Mouse (Mus musculus) G1E (cell line): ENCODE data around the gene Gm49368.

Experiments
- CTCF ChIP-seq: IDR thresholded peaks from 2 replicates; pipeline ENCODE4 v1.5.1; 2012; ENCODE audit warnings: low read depth, low read length, inconsistent platforms, mixed read lengths
- GATA2 ChIP-seq: IDR thresholded peaks from 2 replicates; pipeline ENCODE4 v1.6.1; 2012; ENCODE audit warnings: low read depth, low read length, inconsistent platforms, borderline replicate concordance
- POLR2AphosphoS5 ChIP-seq: IDR thresholded peaks from 2 replicates; pipeline ENCODE4 v1.6.1; 2012; ENCODE audit warnings: low read depth, low read length, inconsistent platforms; ENCODE audit not compliant: insufficient replicate concordance
- TAL1 ChIP-seq: conservative IDR thresholded peaks from 2 replicates; pipeline ENCODE4 v1.6.1; 2012; ENCODE audit warnings: low read depth, low read length, inconsistent platforms, mixed read lengths

DNA sequence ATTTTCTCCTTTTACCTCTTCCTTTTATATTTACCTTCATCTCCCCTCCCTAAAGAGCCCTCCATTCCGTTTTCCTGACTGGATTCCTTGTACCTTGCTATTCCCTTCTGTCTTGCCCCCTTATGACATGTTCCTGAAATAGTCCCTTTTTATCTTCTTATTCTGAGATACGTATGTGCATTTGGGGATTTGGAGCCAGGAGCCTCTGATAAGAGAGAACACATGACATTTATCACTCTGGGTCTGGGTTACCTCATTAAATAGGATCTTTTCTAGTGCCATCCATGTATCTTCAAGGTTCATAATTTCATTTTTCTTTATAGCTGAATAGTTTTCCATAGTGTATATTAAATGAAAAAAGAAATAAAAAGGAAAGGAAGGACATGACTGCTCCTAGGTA lies 16.8 kb upstream of the Gm49368 start:
- TF ChIP-seq CTCF (no peak), POLR2AphosphoS5 (no peak), GATA2 (no peak), TAL1 (no peak)
